Mouse (Mus musculus) induced T-regulatory cell, adult 2 months (primary cell): Measurements from ENCODE around the gene Hbq1b.

Source experiments
- DNase-seq: peaks from one replicate; pipeline ENCODE4 v3.0.0-alpha.2; 2012; ENCODE audit warnings: low read depth

The Hbq1b gene

DNA sequence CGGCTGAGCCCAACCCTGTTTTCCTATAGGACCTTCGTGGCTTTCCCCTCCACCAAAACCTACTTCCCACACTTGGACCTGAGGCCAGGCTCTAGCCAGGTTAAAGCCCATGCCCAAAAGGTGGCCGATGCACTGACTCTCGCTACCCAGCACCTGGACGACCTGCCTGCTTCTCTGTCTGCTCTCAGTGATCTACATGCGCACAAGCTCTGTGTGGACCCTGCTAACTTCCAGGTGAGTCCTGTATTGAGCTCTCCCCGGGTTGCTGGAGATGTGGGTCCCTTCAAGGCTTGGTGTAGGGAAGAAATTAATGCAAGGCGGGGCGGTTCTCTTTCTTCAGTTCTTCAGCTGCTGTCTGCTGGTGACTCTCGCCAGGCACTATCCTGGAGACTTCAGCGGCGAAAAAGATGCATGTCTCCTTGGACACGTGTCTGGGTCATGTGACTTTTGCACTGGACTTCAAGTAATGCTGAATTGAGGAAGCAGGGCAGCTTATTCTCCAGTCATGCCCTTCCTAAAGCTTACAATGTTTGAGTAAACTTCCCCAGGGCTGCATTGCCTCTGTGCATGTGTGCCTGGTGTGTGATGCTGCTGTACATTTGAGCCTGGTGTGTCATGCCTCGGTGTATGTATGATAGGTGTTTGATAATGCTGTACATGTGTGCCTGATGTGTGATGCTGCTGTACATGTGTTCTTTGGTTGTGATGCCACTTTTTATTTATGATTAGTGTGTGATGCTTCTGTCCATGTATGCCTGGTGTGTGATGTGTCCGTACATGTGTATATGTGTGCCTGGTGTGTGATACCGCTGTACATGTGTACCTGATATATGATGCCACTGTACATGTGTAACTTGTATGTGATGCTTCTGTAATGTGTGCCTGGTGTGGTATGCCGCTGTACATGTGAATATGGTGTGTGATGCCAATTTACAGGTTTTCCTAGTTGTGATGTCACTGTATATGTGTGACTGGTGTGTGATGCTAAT is 13.8 kb downstream of the Hbq1b start:
- no peak for DNase-seq

- no peak for DNase-seq
Measured at GRCm38 (mm10) chr11:32301506-32301905, 14.7 kb downstream of the Hbq1b start.

- no peak for DNase-seq
Measured at GRCm38 (mm10) chr11:32302824-32303419, 16.2 kb downstream of the Hbq1b start.

- no peak for DNase-seq
Measured at GRCm38 (mm10) chr11:32303455-32303854, 16.7 kb downstream of the Hbq1b start.

DNA sequence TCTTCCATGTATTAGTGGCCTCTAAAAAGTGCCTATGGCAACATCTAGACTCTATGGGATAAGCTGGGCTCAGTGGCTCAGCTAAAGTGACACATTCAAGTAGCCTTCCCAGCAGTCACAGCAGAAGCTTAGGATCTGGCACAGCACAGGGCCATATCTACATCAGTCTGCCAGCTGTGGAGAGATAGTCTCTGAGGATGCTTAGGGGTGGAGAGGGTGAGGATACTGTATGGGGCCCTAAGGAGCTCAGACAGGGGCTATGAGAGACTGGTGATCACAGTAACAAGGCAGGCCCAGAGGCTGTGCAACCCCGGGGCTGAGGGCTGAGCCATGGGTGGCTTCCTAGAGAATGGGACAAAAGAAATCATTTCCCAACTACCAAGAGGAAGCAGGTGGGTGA is 20.2 kb downstream of the Hbq1b start:
- DNase-seq = no peak

DNA sequence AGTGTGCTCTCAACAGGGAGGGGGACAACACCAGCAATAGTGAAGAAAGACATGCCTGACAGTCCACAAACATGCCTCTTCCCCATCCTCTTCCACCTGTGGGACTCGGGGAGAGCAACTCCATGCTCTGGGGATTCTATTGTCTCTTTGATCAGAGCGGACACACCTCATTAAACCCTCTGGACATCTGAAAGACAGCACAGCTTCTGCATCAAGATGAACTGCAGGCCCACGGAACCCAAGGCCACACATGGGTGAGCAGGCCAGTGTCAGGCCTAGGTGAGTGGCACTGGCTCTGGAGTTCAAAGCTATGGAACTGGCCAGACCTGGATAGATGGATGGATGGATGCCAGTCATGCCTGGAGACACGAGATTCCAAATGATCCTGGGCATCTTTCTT is 22.7 kb downstream of the Hbq1b start:
- no peak for DNase-seq

- DNase-seq = no peak
Measured at GRCm38 (mm10) chr11:32309928-32310327, 23.2 kb downstream of the Hbq1b start.

DNA sequence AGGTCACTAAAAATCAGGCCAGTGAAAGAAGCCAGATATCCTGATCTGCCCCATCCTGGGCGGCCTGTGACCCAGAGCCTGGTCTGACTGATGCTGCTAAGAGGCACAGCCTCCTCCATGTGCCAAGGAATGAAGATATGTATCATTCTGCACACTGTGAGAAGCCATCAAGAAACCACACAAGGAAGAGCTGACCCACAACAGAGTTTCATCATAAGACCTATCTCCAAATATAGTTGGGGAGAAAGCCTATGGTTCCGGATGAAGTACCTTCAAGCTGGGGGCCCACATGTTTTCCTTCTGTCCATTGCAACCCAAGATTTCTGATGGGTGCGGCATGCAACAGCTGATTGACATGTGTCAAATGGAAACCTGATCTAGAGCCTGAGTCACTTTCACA is 29.2 kb downstream of the Hbq1b start:
- no peak for DNase-seq

DNA sequence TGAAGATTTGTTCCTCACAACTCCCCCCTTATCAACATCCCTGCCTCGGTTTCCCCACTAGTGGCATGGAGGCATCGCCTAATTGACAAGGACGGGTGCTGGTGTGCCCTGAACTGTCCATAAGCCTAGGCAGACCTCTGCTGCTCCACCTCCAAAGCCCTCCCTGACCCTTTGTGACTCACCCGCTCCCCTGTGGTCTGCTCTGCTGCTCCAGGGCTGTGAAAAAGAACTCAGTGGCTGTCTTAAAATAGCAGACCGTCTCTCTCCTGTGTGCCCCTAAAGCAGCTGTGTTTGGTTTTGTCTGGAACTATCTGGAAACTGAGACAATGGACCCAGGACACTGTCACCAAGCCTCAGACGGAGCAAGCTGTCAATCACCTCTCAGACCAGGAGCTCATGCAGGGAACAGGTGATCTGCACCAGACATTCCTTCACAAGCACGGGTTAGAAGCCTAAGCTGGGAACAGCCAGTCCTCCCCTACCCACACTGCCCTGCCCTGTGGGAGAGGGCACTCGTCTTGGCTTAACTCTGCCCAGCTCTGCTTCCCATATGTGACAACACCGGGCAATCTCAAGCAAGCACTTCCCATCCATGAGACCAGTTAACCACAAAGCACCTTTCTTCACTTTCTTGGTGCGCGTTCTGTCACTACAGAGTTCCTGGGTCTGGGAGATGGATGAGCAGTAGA is 33.9 kb downstream of the Hbq1b start:
- no peak for DNase-seq

GRCm38 (mm10) chr11:32321196-32321565 is 34.4 kb downstream of the Hbq1b start:
- DNase-seq = peak; percentile 74

DNA sequence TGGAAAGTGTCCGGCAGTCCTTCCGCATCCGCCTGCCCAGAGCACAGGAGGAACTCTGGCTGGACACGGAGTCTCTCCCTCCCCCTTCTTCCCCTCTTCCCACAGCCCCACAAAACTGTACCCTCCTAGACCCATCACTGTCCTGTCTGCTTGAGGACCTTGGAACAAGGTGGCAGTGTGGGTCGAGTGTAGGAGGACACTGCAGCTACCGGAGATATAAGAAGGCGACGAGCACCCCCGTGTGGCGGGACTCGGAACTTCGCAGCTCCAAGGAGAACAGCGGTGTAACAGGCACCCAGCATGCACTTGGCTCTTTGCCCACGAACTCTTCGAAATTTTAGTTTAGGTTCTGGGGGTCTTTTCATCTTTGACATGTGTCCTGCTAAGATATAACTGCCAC is 37.8 kb downstream of the Hbq1b start:
- DNase-seq = peak; percentile 87

- DNase-seq = no peak
Measured at GRCm38 (mm10) chr11:32331075-32331474, 44.3 kb downstream of the Hbq1b start.

GRCm38 (mm10) chr11:32331861-32332260 is 45.1 kb downstream of the Hbq1b start:
- no peak for DNase-seq

DNA sequence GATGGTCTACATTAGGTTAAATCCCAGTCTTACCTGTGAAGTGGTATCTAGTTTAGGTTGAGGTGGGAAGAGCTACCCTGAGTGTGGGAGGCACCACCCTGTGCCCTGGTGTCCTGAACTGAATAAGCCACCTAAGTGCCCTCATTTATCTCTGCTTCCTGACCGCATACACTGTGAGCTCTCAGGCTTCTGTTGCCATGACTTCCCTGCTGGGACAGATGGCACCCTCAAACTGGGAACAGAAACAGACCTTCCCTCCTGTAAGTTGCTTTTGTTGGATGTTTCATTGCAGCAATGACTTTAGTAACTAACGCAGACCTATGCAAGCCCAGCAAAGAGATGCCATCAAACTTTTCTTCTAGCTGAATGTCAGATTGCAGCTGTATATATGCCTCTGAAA is 46.5 kb downstream of the Hbq1b start:
- DNase-seq = no peak

DNA sequence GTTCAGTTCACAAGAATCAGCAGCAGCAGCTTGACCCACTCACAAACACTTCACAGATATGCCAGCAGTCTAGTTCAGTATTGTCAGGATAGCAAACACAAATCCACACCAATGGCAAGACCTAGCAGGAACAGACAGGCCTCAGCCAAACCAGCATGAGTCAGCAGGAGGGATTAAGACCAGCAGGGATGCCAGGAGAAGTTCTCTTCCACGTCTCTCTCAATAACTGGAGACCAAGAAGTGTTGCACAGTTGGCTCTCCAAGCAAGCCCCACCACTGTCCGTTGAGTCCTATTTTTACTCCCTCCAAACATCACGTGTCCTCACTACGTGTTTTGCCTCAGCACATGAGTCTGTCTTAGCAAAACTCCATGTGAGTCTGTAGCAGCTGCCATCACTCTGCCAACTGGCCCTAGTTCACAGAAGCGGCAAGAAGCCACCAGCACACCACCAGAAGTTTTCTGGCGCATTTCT is 49.7 kb downstream of the Hbq1b start:
- DNase-seq = no peak
